Mouse (Mus musculus) CH12.LX (cell line): ENCODE data around the gene Abhd12. TPM values are rescaled to one million over a fixed set of nuclear protein-coding genes. Genes with fewer than 3 reads are reported as not detected.
A peak's percentile ranks its signal among the peaks of the same experiment; 100 is the strongest.

ENCODE experiments used
- DNase-seq: peaks from one replicate; pipeline ENCODE4 v3.0.0-alpha.2; 2013; ENCODE audit errors: extremely low read depth
- H3K27ac ChIP-seq: 2 replicates; pipeline ENCODE4 v1.5.1; 2012; ENCODE audit warnings: low read depth, mild to moderate bottlenecking, control low read depth, moderate library complexity; ENCODE audit not compliant: insufficient read depth
- H3K27me3 ChIP-seq: replicated peaks from 2 replicates; pipeline ENCODE3; 2012; ENCODE audit warnings: inconsistent platforms
- H3K36me3 ChIP-seq, 2 experiments: replicated peaks in 1 of 2; 2 replicates each; pipeline versions ENCODE3 to v1.6.1; 2012; ENCODE audit warnings: inconsistent platforms in 1 of 2, low read length in 1 of 2, mild to moderate bottlenecking in 1 of 2, mixed read lengths in 1 of 2, moderate library complexity in 1 of 2; ENCODE audit not compliant: control insufficient read depth in 1 of 2, insufficient read depth in 1 of 2
- H3K4me1 ChIP-seq, 2 experiments: 2 replicates each; pipeline ENCODE4 v1.6.1; 2012; ENCODE audit warnings: inconsistent platforms in 1 of 2, moderate library complexity in 1 of 2; ENCODE audit not compliant: insufficient read depth in 2 of 2, control insufficient read depth in 1 of 2
- H3K4me2 ChIP-seq: 2 replicates; pipeline ENCODE4 v1.6.1; 2012; ENCODE audit warnings: low read depth, mild to moderate bottlenecking, control low read depth; ENCODE audit not compliant: poor library complexity, insufficient read depth, severe bottlenecking
- H3K4me3 ChIP-seq, 3 experiments: fragments of 150-350 bp in 1 of 3; sonication (generic) in 1 of 3; replicated peaks in 1 of 3; 2 replicates each; pipeline versions ENCODE3 to v1.5.1; 2011 to 2012; ENCODE audit warnings: low read depth in 2 of 3, low read length in 2 of 3, mild to moderate bottlenecking in 2 of 3, moderate library complexity in 2 of 3, control low read depth in 1 of 3, improper control_type of control experiment in 1 of 3, inconsistent platforms in 1 of 3, mixed read lengths in 1 of 3; ENCODE audit not compliant: poor library complexity in 1 of 3
- H3K79me2 ChIP-seq: replicated peaks from 2 replicates; pipeline ENCODE4 v1.6.1; 2012; ENCODE audit warnings: mild to moderate bottlenecking, moderate library complexity; ENCODE audit not compliant: control insufficient read depth, poor library complexity, insufficient read depth, severe bottlenecking; ENCODE audit errors: extremely low read depth
- H3K9ac ChIP-seq: 2 replicates; pipeline ENCODE4 v1.6.1; 2012; ENCODE audit warnings: low read depth, mild to moderate bottlenecking, control low read depth, moderate library complexity; ENCODE audit not compliant: insufficient read depth
- H3K9me3 ChIP-seq: replicated peaks from 2 replicates; pipeline ENCODE3; 2012; ENCODE audit warnings: low read length, inconsistent platforms, mixed read lengths
- BHLHE40 ChIP-seq: IDR thresholded peaks from 2 replicates; pipeline ENCODE4 v1.6.1; 2011; ENCODE audit warnings: mild to moderate bottlenecking, low read depth, low read length, improper control_type of control experiment
- CHD1 ChIP-seq: IDR thresholded peaks from 2 replicates; pipeline ENCODE4 v1.6.1; 2012; ENCODE audit warnings: low read depth, low read length, improper control_type of control experiment, inconsistent platforms
- CHD2 ChIP-seq: IDR thresholded peaks from 2 replicates; pipeline ENCODE4 v1.6.1; 2011; ENCODE audit warnings: low read length, improper control_type of control experiment
- CTCF ChIP-seq, 2 experiments: IDR thresholded peaks in 1 of 2; conservative IDR thresholded peaks in 1 of 2; 2 replicates each; pipeline ENCODE4 v1.5.1; 2011 to 2012; ENCODE audit warnings: low read depth in 2 of 2, low read length in 2 of 2, improper control_type of control experiment in 1 of 2, inconsistent platforms in 1 of 2, mild to moderate bottlenecking in 1 of 2, moderate library complexity in 1 of 2
- E2F4 ChIP-seq: IDR thresholded peaks from 2 replicates; pipeline ENCODE4 v1.6.1; 2011; ENCODE audit warnings: low read depth, low read length, improper control_type of control experiment; ENCODE audit not compliant: insufficient replicate concordance
- ELF1 ChIP-seq: IDR thresholded peaks from 2 replicates; pipeline ENCODE4 v1.6.1; 2014; ENCODE audit warnings: low read depth, mild to moderate bottlenecking, inconsistent platforms, low read length, improper control_type of control experiment
- EP300 ChIP-seq: IDR thresholded peaks from 2 replicates; pipeline ENCODE4 v1.6.1; 2011; ENCODE audit warnings: low read length, improper control_type of control experiment
- ETS1 ChIP-seq: conservative IDR thresholded peaks from 2 replicates; pipeline ENCODE4 v1.6.1; 2012; ENCODE audit warnings: low read depth, mild to moderate bottlenecking, inconsistent platforms, low read length, improper control_type of control experiment, moderate library complexity
- GABPA ChIP-seq: IDR thresholded peaks from 2 replicates; pipeline ENCODE4 v1.6.1; 2012; ENCODE audit warnings: low read depth, low read length, improper control_type of control experiment, inconsistent platforms; ENCODE audit not compliant: insufficient replicate concordance
- JUN ChIP-seq: IDR thresholded peaks from 2 replicates; pipeline ENCODE4 v1.6.1; 2011; ENCODE audit warnings: low read depth, mild to moderate bottlenecking, low read length, improper control_type of control experiment, moderate library complexity; ENCODE audit not compliant: insufficient read depth
- JUND ChIP-seq: conservative IDR thresholded peaks from 2 replicates; pipeline ENCODE4 v1.6.1; 2011; ENCODE audit warnings: low read depth, low read length, improper control_type of control experiment
- KAT2A ChIP-seq: IDR thresholded peaks from 2 replicates; pipeline ENCODE4 v1.6.1; 2012; ENCODE audit warnings: low read length, improper control_type of control experiment, inconsistent platforms; ENCODE audit not compliant: insufficient replicate concordance
- MAFK ChIP-seq: IDR thresholded peaks from 2 replicates; pipeline ENCODE4 v1.6.1; 2011; ENCODE audit warnings: low read length, improper control_type of control experiment; ENCODE audit not compliant: insufficient replicate concordance
- MAZ ChIP-seq: IDR thresholded peaks from 2 replicates; pipeline ENCODE4 v1.6.1; 2012; ENCODE audit warnings: low read depth, mild to moderate bottlenecking, inconsistent platforms, low read length, improper control_type of control experiment, moderate library complexity
- MEF2A ChIP-seq: IDR thresholded peaks from 2 replicates; pipeline ENCODE4 v1.6.1; 2014; ENCODE audit warnings: low read depth, mild to moderate bottlenecking, inconsistent platforms, low read length, improper control_type of control experiment, borderline replicate concordance
- MXI1 ChIP-seq: IDR thresholded peaks from 2 replicates; pipeline ENCODE4 v1.6.1; 2011; ENCODE audit warnings: mild to moderate bottlenecking, low read depth, low read length, improper control_type of control experiment
- NELFE ChIP-seq: IDR thresholded peaks from 2 replicates; pipeline ENCODE4 v1.6.1; 2011; ENCODE audit warnings: low read depth, low read length, improper control_type of control experiment
- PAX5 ChIP-seq: IDR thresholded peaks from 2 replicates; pipeline ENCODE4 v1.6.1; 2012; ENCODE audit warnings: low read length, inconsistent platforms, mixed read lengths
- POLR2A ChIP-seq: IDR thresholded peaks from 2 replicates; pipeline ENCODE4 v1.6.1; 2011; ENCODE audit warnings: low read depth, mild to moderate bottlenecking, improper control_type of control experiment, low read length
- POLR2AphosphoS2 ChIP-seq: IDR thresholded peaks from 2 replicates; pipeline ENCODE4 v1.6.1; 2011; ENCODE audit warnings: low read depth, low read length, improper control_type of control experiment
- RCOR1 ChIP-seq: conservative IDR thresholded peaks from 2 replicates; pipeline ENCODE4 v1.6.1; 2012; ENCODE audit warnings: low read depth, mild to moderate bottlenecking, inconsistent platforms, low read length, improper control_type of control experiment
- SIN3A ChIP-seq: IDR thresholded peaks from 2 replicates; pipeline ENCODE4 v1.6.1; 2012; ENCODE audit warnings: low read length, improper control_type of control experiment, inconsistent platforms
- TBP ChIP-seq: conservative IDR thresholded peaks from 2 replicates; pipeline ENCODE4 v1.6.1; 2011; ENCODE audit warnings: low read depth, low read length, improper control_type of control experiment
- TCF12 ChIP-seq: IDR thresholded peaks from 2 replicates; pipeline ENCODE4 v1.6.1; 2014; ENCODE audit warnings: low read depth, mild to moderate bottlenecking, inconsistent platforms, low read length, improper control_type of control experiment
- UBTF ChIP-seq: IDR thresholded peaks from 2 replicates; pipeline ENCODE4 v1.6.1; 2012; ENCODE audit warnings: low read depth, mild to moderate bottlenecking, inconsistent platforms, low read length, improper control_type of control experiment, moderate library complexity
- USF1 ChIP-seq: IDR thresholded peaks from 2 replicates; pipeline ENCODE4 v1.6.1; 2014; ENCODE audit warnings: low read depth, mild to moderate bottlenecking, inconsistent platforms, low read length, improper control_type of control experiment
- USF2 ChIP-seq: conservative IDR thresholded peaks from 2 replicates; pipeline ENCODE4 v1.6.1; 2011; ENCODE audit warnings: low read depth, low read length, improper control_type of control experiment
- ZC3H11A ChIP-seq: IDR thresholded peaks from 2 replicates; pipeline ENCODE4 v1.6.1; 2012; ENCODE audit warnings: low read depth, mild to moderate bottlenecking, inconsistent platforms, low read length, improper control_type of control experiment
- ZKSCAN1 ChIP-seq: IDR thresholded peaks from 2 replicates; pipeline ENCODE4 v1.6.1; 2012; ENCODE audit warnings: low read depth, inconsistent platforms, low read length, improper control_type of control experiment, borderline replicate concordance
- ZMIZ1 ChIP-seq: IDR thresholded peaks from 2 replicates; pipeline ENCODE4 v1.6.1; 2012; ENCODE audit warnings: low read depth, mild to moderate bottlenecking, inconsistent platforms, low read length, improper control_type of control experiment
- ZNF384 ChIP-seq: IDR thresholded peaks from 2 replicates; pipeline ENCODE4 v1.6.1; 2012; ENCODE audit warnings: low read depth, low read length, improper control_type of control experiment, inconsistent platforms
- dilution Hi-C: fragments of 300-500 bp; cut with MboI; formaldehyde crosslinking; loops from 2 replicates; pipeline ENCODE4 v1.14.3; 2020; ENCODE audit warnings: low sequenced_read_pairs; ENCODE audit not compliant: extremely low pct_unique_long_range_greater_than_20kb, extremely low pct_ligation_motif_present
- in situ Hi-C: fragments of 300-500 bp; cut with MboI; formaldehyde crosslinking; loops from 3 replicates; pipeline ENCODE4 v1.14.3; 2019; ENCODE audit warnings: low sequenced_read_pairs, low pct_ligation_motif_present, low pct_unique_long_range_greater_than_20kb, mixed read lengths
- polyA plus RNA-seq: library from polyadenylated mRNA; unstranded; fragments of >175 nt; gene quantifications from 2 replicates; pipeline ENCODE4 v1.2.1, GENCODE M21; 2012; ENCODE audit warnings: low read depth; ENCODE audit not compliant: insufficient read length
- total RNA-seq, 2 experiments: library from RNA; depleted of rRNA; stranded (reverse); fragments of 300-350 nt in 1 of 2; fragments of >200 nt in 1 of 2; gene quantifications; 2 replicates each; pipeline ENCODE4 v1.2.3; 2012 to 2014

The Abhd12 gene
- total and polyA plus RNA-seq, 3 experiments = 43.6 to 51.5 (median 51.3) TPM

GRCm38 (mm10) chr2:150867021-150867420, 37.5 kb downstream of the Abhd12 start:
- dilution Hi-C loops = no loop called here
- DNase-seq = no peak
- in situ Hi-C loops = no loop called here
- Histone ChIP-seq H3K27ac (no peak overlapping the region), H3K4me3 (no peak overlapping the region), H3K4me1 (peaks cover 8 to 46% of the 10 kb centered on the region in 2 experiments; a peak in 3 of 4 replicates), H3K9me3 (peaks cover 3% of the 10 kb centered on the region), H3K27me3 (no peaks in the 10 kb centered on the region), H3K79me2 (no peaks in the 10 kb centered on the region), H3K9ac (no peak overlapping the region), H3K36me3 (peaks cover 0 to 7% of the 10 kb centered on the region in 2 experiments), H3K4me2 (no peak overlapping the region)
- TF ChIP-seq RCOR1 = no peak
- TF ChIP-seq ETS1 = peak; percentile 55
- peak; percentile 30; the same call in 1 of the 2 replicates for TF ChIP-seq ZNF384
- no peak for TF ChIP-seq E2F4
- TF ChIP-seq BHLHE40 = peak; percentile 66
- TF ChIP-seq ZC3H11A = no peak

GRCm38 (mm10) chr2:150861128-150861527, 43.4 kb downstream of the Abhd12 start:
- Histone ChIP-seq H3K9ac (no peak overlapping the region), H3K79me2 (peaks cover 2% of the 10 kb centered on the region; the same call in 1 of the 2 replicates), H3K4me2 (peak overlapping the region; percentile 94; the same call in 1 of the 2 replicates), H3K9me3 (peaks cover 3% of the 10 kb centered on the region), H3K4me1 (peaks cover 18 to 42% of the 10 kb centered on the region in 2 experiments), H3K36me3 (peaks cover 0 to 7% of the 10 kb centered on the region in 2 experiments), H3K27ac (peak overlapping the region; percentile 84), H3K4me3 (no peak overlapping the region), H3K27me3 (no peaks in the 10 kb centered on the region)
- dilution Hi-C loops (no loop called here), in situ Hi-C loops (loop anchor here (5.0 kb wide), 1 partner anchor 46 kb away; the partner anchor contains the start of gene Gins1)
- peak; percentile 90 for DNase-seq
- TF ChIP-seq BHLHE40 = peak; percentile 51; the same call in 1 of the 2 replicates
- TF ChIP-seq ZKSCAN1 = no peak
- no peak for TF ChIP-seq POLR2A
- TF ChIP-seq PAX5 = no peak
- no peak for TF ChIP-seq USF2
- 0 out of 2 replicates have a peak, but pooled peaks have one; percentile 18 for TF ChIP-seq ZC3H11A
- TF ChIP-seq CHD1 = no peak
- no peak for TF ChIP-seq ELF1
- 0 out of 2 replicates have a peak, but pooled peaks have one; percentile 33 for TF ChIP-seq MAZ
- TF ChIP-seq UBTF = no peak
- peak; percentile 97 for TF ChIP-seq EP300
- TF ChIP-seq MXI1 = 0 out of 2 replicates have a peak, but pooled peaks have one; percentile 47
- peak; percentile 91 for TF ChIP-seq ETS1
- no peak for TF ChIP-seq POLR2AphosphoS2
- TF ChIP-seq CHD2 = no peak; the same call in 1 of the 2 replicates
- no peak for TF ChIP-seq USF1
- no peak for TF ChIP-seq TBP
- peak; percentile 100 for TF ChIP-seq MAFK
- TF ChIP-seq MEF2A = peak; percentile 98
- peak; percentile 55 for TF ChIP-seq JUN
- no peak for TF ChIP-seq KAT2A
- TF ChIP-seq CTCF (conservative IDR thresholded peaks at IDR 0.05 in 1 of 2, IDR thresholded peaks at IDR 0.05 in 1 of 2; ENCODE audit: low read depth in 2 of 2, low read length in 2 of 2) = peak in 1 of 2 experiments; percentile 31; a peak in 2 of 4 replicates
- no peak for TF ChIP-seq NELFE
- TF ChIP-seq TCF12 = peak; percentile 58; the same call in 1 of the 2 replicates
- TF ChIP-seq JUND = peak; percentile 35; the same call in 1 of the 2 replicates
- peak; percentile 60; the same call in 1 of the 2 replicates for TF ChIP-seq RCOR1
- no peak for TF ChIP-seq E2F4
- no peak for TF ChIP-seq GABPA
- no peak for TF ChIP-seq ZMIZ1
- TF ChIP-seq SIN3A = peak; percentile 81
